Mouse (Mus musculus) stomach, embryonic 16.5 days (tissue): ENCODE measurements around the gene Wdr27. TPM values are rescaled to one million over a fixed set of nuclear protein-coding genes. Genes with fewer than 3 reads are reported as not detected.

Source experiments
- polyA plus RNA-seq: library from polyadenylated mRNA; unstranded; fragments of >200 nt; fragmentation: Nextera tagmentation; extraction: Ambion mirVana; gene quantifications from 2 replicates; pipeline ENCODE4 v1.2.1, GENCODE M21; 2015

Wdr27 gene
- polyA plus RNA-seq, 1 experiment from 2014 or later: 6.2 TPM

Other genes starting within 250 kb of the Wdr27 start
- gene Thbs2, start 248.9 kb downstream of the Wdr27 start, polyA plus RNA-seq: 54.9 and 59.8 TPM in 2 replicates
- gene 1600012H06Rik, start within 50 bp of the Wdr27 start, polyA plus RNA-seq: 41.8 and 48.2 TPM in 2 replicates
- 32.9 and 34.4 TPM in 2 replicates for gene Phf10, start 18.1 kb upstream of the Wdr27 start, polyA plus RNA-seq
- gene 9030025P20Rik, start 35.3 kb upstream of the Wdr27 start, polyA plus RNA-seq: 6.4 and 7.6 TPM in 2 replicates
- gene Gm3417, start 35.6 kb upstream of the Wdr27 start, polyA plus RNA-seq: 0.30 TPM in 1 of 2 replicates, not detected in the other
- gene Gm3435, start 67.0 kb upstream of the Wdr27 start, polyA plus RNA-seq: 5.6 and 6.9 TPM in 2 replicates
- 65.3 and 72.4 TPM in 2 replicates for gene Ermard, start 98.0 kb upstream of the Wdr27 start, polyA plus RNA-seq
- 1.2 and 1.4 TPM in 2 replicates for gene Tcte3, start 98.3 kb upstream of the Wdr27 start, polyA plus RNA-seq
- gene Gm3448, start 98.4 kb upstream of the Wdr27 start, polyA plus RNA-seq: 3.3 and 3.6 TPM in 2 replicates